Mouse (Mus musculus) neutrophil, adult 5-6 weeks (primary cell): ENCODE data around the gene Tbl3. TPM values are rescaled to one million over a fixed set of nuclear protein-coding genes. Genes with fewer than 3 reads are reported as not detected.

ENCODE experiments used
- ATAC-seq: fragments of 151-379, 151-347 bp; 2 replicates; pipeline ENCODE4 v1.8.0; 2017; ENCODE audit warnings: mild to moderate bottlenecking, moderate TSS enrichment; ENCODE audit not compliant: insufficient number of reproducible peaks, poor library complexity, low FRiP score, severe bottlenecking; ENCODE audit errors: extremely low read depth
- total RNA-seq: library from RNA; stranded (forward); fragments of 200-1000 nt; gene quantifications from 2 replicates; pipeline ENCODE4 v1.2.3, GENCODE M21; 2017

The Tbl3 gene
- total RNA-seq = 10.1 and 10.4 TPM in 2 replicates

DNA sequence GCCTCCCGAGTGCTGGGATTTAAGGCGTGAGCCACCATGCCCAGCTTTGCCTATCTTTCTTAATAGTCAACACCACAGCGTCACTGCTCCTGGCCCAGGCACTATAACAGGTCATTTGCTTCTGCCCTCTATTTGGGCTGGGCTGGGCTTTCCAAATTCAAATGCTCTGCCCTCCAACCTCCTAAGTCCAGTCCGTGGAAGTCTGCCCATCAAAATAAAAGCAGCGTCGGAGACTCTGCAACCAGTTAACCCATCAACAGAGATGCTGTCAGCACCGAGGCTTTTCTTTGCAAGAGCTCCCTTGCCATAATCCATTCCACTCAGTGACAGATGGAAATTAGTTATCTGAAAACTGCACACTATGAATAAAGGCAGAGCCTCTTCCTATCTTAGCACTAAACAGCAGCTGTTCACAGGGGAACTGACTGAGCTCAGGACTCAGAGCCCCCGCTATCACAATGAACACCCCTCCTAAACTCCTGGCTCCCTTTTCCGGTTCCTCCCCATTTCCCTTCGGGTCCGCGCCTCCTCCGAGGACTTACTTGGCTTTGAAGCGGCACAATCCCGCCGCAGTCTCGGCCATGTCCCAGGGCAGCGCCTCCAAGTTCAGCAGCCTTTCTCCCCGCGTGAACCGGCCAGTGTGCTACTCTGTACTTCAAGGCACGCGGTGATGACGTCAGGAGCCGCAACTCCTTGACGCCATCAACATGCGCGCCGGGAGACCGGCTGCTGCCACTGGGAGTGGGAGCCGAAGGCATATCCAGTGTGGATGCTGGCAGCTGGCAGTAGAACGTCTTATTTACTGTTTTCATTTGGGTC lies at the start of gene Tbl3:
Tbl3 (minus strand) TSS at position 679 of the 819 bp plus-strand sequence.
- ATAC-seq = peak; percentile 89

- peak; percentile 14; the same call in 1 of the 2 replicates for ATAC-seq
Measured at GRCm38 (mm10) chr17:24752415-24753394, 45.2 kb upstream of the Tbl3 start, which contains the start of gene Hs3st6. Hs3st6 (plus strand) TSS chr17:24752988.

DNA sequence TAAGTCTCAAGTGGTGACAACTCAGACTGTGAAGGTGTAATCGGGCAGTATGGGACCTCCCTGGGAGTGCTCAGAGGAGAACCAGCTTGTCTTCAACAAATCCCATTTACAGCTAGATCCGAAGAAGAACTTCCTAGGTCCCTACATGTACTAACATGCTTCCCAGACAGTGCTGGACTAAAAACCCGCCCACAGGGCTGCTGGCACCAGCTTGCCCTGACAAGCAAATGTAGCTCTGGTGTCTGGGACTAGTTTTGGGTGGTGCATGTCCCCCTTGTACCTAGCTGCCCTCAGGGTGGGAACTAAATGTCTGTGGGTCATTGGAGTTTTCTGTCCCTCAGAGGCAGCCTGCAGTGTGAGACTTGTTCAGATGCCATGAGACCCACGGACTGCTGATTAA lies 44.1 kb upstream of the Tbl3 start:
- ATAC-seq = no peak

DNA sequence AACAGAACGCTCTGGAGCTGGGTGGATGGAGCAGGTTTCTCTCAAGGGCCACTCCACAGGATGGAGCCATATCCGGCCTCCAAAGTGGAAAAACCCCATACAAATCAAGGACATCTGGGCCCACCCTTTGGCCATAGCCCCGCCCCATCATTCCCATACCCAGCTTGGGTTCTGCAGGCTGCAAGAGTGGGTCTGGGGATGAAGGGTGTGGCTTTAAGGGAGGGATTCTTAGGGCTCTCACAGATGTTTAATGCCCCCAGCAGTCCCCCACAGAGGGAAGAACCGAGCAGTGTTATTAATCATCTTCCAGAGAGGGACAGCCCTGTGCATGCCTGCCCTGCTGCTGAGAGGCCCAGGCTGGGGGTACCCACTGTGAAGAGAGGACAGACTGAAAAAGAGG lies 39.5 kb upstream of the Tbl3 start:
- ATAC-seq = no peak

DNA sequence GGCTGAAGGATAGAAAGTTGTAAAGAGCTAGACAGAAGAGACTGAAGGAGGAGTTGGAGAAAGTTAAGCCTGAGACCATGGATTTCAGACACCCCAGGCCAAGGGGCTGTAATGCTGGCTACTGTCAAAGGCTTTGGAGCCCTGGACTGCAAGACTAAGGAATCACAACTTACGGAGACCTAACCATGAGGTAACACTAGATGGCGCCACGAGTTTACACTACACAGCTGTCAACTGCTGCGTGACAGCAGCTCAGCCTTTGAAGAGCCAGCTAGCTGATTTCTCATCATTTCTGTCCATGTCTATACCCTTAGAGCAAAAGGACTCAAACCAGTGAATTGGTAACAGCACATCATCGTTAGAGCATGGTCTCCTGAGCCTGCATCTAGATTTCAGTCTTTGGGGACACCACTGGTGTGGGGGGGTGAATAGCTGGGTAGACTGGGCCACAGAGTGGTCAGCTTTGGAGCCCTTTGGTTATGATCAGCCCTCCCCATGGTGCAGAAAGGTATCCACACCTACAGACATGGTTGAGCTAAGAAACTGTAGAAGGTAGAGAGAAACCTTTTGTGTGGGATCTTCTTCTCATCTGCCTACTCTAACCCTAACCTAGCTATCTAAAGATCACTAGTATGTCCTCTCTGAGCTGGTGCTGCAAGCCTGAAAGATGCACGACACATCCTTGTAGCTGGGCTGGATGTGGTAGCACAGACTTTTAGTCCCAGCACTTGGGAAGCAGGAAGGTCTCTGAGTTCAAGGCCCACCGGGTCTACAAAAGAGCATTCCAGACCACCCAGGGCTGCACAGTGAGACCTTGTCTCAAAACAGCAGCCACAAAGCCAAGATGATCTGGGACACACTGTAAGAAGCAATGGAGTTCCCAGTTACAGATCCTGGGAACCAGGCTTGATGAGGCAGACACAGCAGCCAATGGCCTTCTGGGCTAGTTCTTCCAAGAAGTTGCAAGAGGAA lies 38.4 kb upstream of the Tbl3 start:
- peak; percentile 80 for ATAC-seq

- ATAC-seq = no peak
Measured at GRCm38 (mm10) chr17:24744381-24744780, 36.9 kb upstream of the Tbl3 start.

GRCm38 (mm10) chr17:24743896-24744295 lies 36.4 kb upstream of the Tbl3 start:
- ATAC-seq = no peak

DNA sequence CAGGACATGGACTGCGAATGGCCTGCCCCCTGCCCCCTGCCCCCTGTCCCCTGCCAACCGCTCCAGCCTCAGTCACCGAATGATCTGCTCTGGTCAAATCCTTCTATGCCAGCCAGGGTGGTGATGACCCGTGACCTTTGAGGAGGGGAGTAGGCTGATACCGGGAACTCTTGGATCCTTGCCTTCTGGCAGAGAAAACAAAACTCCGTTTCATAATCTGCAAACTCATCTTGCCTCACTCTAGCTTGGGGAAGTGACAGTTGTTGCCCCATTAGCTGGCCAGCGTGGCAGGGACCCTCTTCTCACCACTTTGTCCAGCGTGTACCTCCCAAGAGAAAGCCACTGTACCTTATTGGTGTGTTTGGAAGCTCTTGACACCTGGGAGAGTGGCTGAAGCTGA lies 34.8 kb upstream of the Tbl3 start:
- ATAC-seq = peak; percentile 14; the same call in 1 of the 2 replicates

- ATAC-seq = no peak
Measured at GRCm38 (mm10) chr17:24739926-24740325, 32.5 kb upstream of the Tbl3 start.

DNA sequence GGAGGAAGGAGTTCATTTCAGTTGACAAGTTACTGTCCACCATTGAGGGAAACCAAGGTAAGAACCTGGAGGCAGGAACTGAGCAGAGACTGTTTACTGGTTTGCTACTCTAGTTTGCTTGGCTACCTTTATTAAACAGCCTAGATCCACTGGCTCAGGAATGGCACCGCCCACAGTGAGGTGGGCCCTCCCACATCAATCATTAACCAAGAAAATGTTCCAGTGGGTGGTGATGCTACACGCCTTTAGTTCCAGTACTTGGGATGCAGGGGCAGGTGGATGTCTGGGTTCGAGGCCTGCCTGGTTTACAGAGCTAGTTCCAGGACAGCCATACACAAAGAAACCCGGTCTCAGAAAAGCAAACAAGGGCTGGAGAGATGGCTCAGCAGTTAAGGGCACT lies 30.8 kb upstream of the Tbl3 start:
- no peak for ATAC-seq

DNA sequence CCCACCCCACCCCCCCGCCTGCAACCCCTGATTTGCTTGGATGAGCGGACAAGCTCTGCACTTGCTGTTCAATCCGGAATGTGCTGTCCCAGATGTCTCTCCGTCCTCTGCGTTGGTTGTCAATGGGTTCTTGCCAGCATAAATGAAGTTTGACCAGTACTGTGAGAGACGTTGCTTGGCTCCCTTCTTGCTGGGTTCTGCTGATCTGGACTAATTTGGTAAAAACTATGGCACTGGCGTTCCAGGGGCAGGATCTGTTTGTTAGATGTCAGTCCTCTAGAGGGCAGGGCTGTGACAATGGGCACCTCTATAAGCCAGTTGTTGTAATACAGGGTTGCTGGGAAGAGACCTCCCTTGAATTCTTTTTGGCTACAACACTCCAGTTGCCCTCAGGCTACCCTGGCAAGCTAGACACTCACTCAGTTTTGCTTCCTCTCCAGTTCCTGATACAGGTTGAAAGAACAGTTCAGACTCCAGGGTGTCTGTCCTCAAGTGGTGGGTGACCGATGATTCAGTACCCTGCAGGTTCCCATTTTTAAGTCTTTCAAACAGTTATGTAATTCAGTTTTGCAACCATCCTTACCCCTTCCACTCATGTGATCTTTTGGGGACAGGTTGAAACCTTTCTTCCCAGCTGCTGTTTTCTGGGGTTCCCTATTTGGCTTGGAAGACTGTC lies 29.8 kb upstream of the Tbl3 start:
- ATAC-seq = peak; percentile 39

DNA sequence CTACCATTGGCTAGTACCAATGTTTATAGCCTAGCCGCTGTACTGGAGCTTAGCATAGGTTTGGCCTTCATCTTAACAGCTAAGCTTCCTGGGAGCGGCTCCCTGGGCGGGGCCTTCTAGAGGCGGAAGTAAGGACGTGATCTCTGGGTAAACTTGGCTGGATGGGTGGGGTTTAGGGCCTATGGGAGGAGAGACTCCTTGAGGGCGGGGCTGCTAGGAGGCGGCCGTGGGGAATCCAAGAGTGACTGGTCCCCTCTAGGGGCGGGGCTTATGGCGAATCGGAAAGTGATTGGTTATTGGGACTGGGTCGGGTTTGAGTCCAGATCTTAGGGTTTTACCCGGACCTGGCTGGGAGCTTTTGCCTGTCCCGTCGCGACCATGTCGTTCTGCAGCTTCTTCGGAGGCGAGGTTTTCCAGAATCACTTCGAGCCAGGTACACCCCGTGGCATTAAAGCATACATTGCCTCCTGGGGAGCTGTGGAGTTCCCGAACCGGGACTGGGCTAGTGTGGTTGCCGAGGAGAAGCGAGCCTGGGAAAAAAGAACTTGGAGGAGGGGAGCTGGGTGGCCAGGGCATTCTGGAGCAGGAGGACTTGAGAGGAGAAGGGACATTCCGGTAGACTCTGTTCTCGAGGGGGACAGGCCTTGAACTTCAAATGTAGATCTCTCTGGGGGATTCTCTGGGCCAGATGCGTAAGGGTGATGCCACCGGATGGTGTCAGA lies 29.0 kb upstream of the Tbl3 start, which contains the start of gene Msrb1:
Msrb1 (plus strand) TSS at position 313 of the 722 bp plus-strand sequence.
- peak; percentile 91 for ATAC-seq

- no peak for ATAC-seq
Measured at GRCm38 (mm10) chr17:24735446-24735845, 28.0 kb upstream of the Tbl3 start.

GRCm38 (mm10) chr17:24734513-24734912 lies 27.1 kb upstream of the Tbl3 start:
- no peak for ATAC-seq

DNA sequence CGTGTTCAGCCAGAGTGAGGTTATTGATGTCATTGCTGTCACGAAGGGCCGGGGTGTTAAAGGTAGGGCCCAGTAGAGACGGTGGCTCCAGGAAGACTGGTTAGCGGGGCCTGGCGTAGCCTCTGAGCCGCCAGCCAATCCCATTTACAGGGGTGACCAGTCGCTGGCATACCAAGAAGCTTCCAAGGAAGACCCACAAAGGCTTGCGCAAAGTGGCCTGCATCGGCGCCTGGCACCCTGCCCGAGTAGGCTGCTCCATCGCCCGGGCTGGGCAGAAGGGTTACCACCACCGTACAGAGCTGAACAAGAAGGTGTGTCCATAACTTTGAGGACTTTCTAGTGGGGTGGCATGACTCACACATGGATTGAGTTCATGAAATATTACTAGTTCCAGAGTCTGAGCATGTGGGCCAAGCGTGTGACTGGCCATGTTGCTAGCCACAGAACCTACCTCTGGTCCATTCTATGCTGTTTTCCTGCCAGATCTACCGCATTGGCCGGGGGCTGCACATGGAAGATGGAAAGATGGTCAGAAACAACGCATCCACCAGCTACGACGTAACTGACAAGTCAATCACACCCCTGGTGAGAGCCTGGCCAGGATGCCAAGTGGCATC lies 26.1 kb upstream of the Tbl3 start:
- no peak for ATAC-seq

- no peak for ATAC-seq
Measured at GRCm38 (mm10) chr17:24732233-24732935, 24.9 kb upstream of the Tbl3 start.
